Mouse (Mus musculus): ENCODE results near the gene Serpina5.

Gene Serpina5

GRCm38 (mm10) chr12:104100768-104101167 lies at the start of gene Serpina5:
TSS of gene Serpina5 (plus strand) at chr12:104101113.
- DNase-seq (ENCODE audit: low spot score), result peak; percentile 57

GRCm38 (mm10) chr12:104053995-104054394 lies 46.9 kb upstream of the Serpina5 start:
- DNase-seq (ENCODE audit: low spot score), result no peak

- no peak for DNase-seq (ENCODE audit: low spot score)
Observed at GRCm38 (mm10) chr12:104055755-104056154, 45.2 kb upstream of the Serpina5 start.

- no peak for DNase-seq (ENCODE audit: low spot score)
Observed at GRCm38 (mm10) chr12:104057050-104057449, 43.9 kb upstream of the Serpina5 start.

GRCm38 (mm10) chr12:104057531-104057930 lies 43.4 kb upstream of the Serpina5 start:
- DNase-seq (ENCODE audit: low spot score), result no peak

GRCm38 (mm10) chr12:104060126-104060525 lies 40.8 kb upstream of the Serpina5 start:
- DNase-seq (ENCODE audit: low spot score), result no peak

- no peak for DNase-seq (ENCODE audit: low spot score)
Observed at GRCm38 (mm10) chr12:104061862-104062261, 39.1 kb upstream of the Serpina5 start.

GRCm38 (mm10) chr12:104064532-104064931 lies 36.4 kb upstream of the Serpina5 start:
- DNase-seq (ENCODE audit: low spot score), result no peak

GRCm38 (mm10) chr12:104064996-104065395 lies 35.9 kb upstream of the Serpina5 start:
- peak; percentile 33 for DNase-seq (ENCODE audit: low spot score)

- peak; percentile 63 for DNase-seq (ENCODE audit: low spot score)
Observed at GRCm38 (mm10) chr12:104066241-104066640, 34.7 kb upstream of the Serpina5 start.

GRCm38 (mm10) chr12:104067549-104067948 lies 33.4 kb upstream of the Serpina5 start:
- peak; percentile 71 for DNase-seq (ENCODE audit: low spot score)

- peak; percentile 46 for DNase-seq (ENCODE audit: low spot score)
Observed at GRCm38 (mm10) chr12:104069620-104070019, 31.3 kb upstream of the Serpina5 start.

GRCm38 (mm10) chr12:104071708-104072107 lies 29.2 kb upstream of the Serpina5 start:
- DNase-seq (ENCODE audit: low spot score), result no peak

GRCm38 (mm10) chr12:104072286-104072685 lies 28.6 kb upstream of the Serpina5 start:
- no peak for DNase-seq (ENCODE audit: low spot score)

- no peak for DNase-seq (ENCODE audit: low spot score)
Observed at GRCm38 (mm10) chr12:104090119-104090518, 10.8 kb upstream of the Serpina5 start.

- no peak for DNase-seq (ENCODE audit: low spot score)
Observed at GRCm38 (mm10) chr12:104091303-104091702, 9.6 kb upstream of the Serpina5 start.

GRCm38 (mm10) chr12:104105847-104106246 lies 4.9 kb downstream of the Serpina5 start:
- no peak for DNase-seq (ENCODE audit: low spot score)

GRCm38 (mm10) chr12:104106919-104107318 lies 6.0 kb downstream of the Serpina5 start:
- DNase-seq (ENCODE audit: low spot score), result no peak

- no peak for DNase-seq (ENCODE audit: low spot score)
Observed at GRCm38 (mm10) chr12:104108507-104108906, 7.6 kb downstream of the Serpina5 start.

GRCm38 (mm10) chr12:104112333-104112732 lies 11.4 kb downstream of the Serpina5 start, which contains the start of gene Serpina3a:
TSS of gene Serpina3a (plus strand) at chr12:104112724.
- DNase-seq (ENCODE audit: low spot score), result peak; percentile 28

GRCm38 (mm10) chr12:104114921-104115579 lies 14.1 kb downstream of the Serpina5 start:
- DNase-seq (ENCODE audit: low spot score), result no peak

- no peak for DNase-seq (ENCODE audit: low spot score)
Observed at GRCm38 (mm10) chr12:104123097-104123496, 22.2 kb downstream of the Serpina5 start.

- no peak for DNase-seq (ENCODE audit: low spot score)
Observed at GRCm38 (mm10) chr12:104123996-104124395, 23.1 kb downstream of the Serpina5 start.

GRCm38 (mm10) chr12:104125021-104125560 lies 24.2 kb downstream of the Serpina5 start:
- no peak for DNase-seq (ENCODE audit: low spot score)
